Mouse (Mus musculus) lung, postnatal 0 days (tissue): ENCODE measurements around the gene Akap9.
A peak's percentile ranks its signal among the peaks of the same experiment; 100 is the strongest.

ENCODE experiments used
- CTCF ChIP-seq: IDR thresholded peaks from 2 replicates; pipeline ENCODE4 v1.5.1; 2016; ENCODE audit warnings: antibody characterized with exemption, mild to moderate bottlenecking
- EP300 ChIP-seq: IDR thresholded peaks from 2 replicates; pipeline ENCODE4 v1.6.1; 2016; ENCODE audit warnings: antibody characterized with exemption, mild to moderate bottlenecking, control low read depth

GRCm38 (mm10) chr5:3935778-3936554, 8.1 kb downstream of the Akap9 start:
- no peak for TF ChIP-seq CTCF
- TF ChIP-seq EP300, result 0 out of 2 replicates have a peak, but pooled peaks have one; percentile 43
